Mouse (Mus musculus) erythroblast, embryonic 14.5 days (primary cell): Measurements from ENCODE around the gene Clcc1. TPM values are rescaled to one million over a fixed set of nuclear protein-coding genes. Genes with fewer than 3 reads are reported as not detected.

Experiments used
- H3K27me3 ChIP-seq: 2 replicates; pipeline ENCODE4 v1.6.1; 2012; ENCODE audit warnings: inconsistent platforms; ENCODE audit not compliant: control insufficient read depth
- H3K36me3 ChIP-seq: 2 replicates; pipeline ENCODE4 v1.6.1; 2012; ENCODE audit warnings: mild to moderate bottlenecking, inconsistent platforms; ENCODE audit not compliant: control insufficient read depth
- H3K4me1 ChIP-seq: 2 replicates; pipeline ENCODE4 v1.6.1; 2012; ENCODE audit warnings: inconsistent platforms; ENCODE audit not compliant: control insufficient read depth
- H3K4me3 ChIP-seq: replicated peaks from 2 replicates; pipeline ENCODE3; 2012; ENCODE audit warnings: moderate library complexity, mild to moderate bottlenecking, inconsistent platforms
- H3K9me3 ChIP-seq: 2 replicates; pipeline ENCODE4 v1.6.1; 2012; ENCODE audit warnings: low read length, inconsistent platforms, mixed read lengths; ENCODE audit not compliant: control insufficient read depth
- GATA1 ChIP-seq: IDR thresholded peaks from 2 replicates; pipeline ENCODE4 v1.6.1; 2012; ENCODE audit warnings: low read length, inconsistent platforms, mixed read lengths
- TAL1 ChIP-seq: IDR thresholded peaks from 3 replicates; pipeline ENCODE4 v1.6.1; 2012; ENCODE audit warnings: low read length, inconsistent platforms, mixed read lengths
- polyA plus RNA-seq: library from polyadenylated mRNA; stranded (reverse); fragments of >175 nt; gene quantifications from 2 replicates; pipeline ENCODE4 v1.2.3, GENCODE M21; 2012

Clcc1 gene
- polyA plus RNA-seq, 1 experiment: 0.74 TPM

DNA sequence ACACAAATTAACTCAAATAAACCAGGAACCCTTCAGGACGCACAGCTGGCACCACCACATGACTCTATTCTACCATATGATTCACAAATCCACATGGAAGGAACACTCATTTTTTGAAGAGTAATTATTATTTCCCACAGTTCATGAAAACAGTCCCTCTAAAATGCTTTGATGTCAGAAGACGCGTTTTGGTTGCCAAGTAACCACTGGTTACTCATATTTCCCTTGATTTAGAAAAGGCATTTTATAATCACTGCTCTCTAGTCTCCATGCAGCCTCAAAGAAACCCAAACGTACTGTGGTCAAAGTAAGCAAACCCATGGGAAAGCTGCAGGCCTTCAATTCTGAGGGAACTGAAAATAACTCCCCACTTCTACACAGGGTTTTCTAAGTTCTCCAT lies 36.3 kb downstream of the Clcc1 start:
- no peaks in the 10 kb centered on the region for H3K27me3 ChIP-seq
- H3K4me1 ChIP-seq: no peaks in the 10 kb centered on the region
- TF ChIP-seq GATA1: no peak
- TF ChIP-seq TAL1: no peak
- no peak overlapping the region for H3K4me3 ChIP-seq
- no peaks in the 10 kb centered on the region for H3K9me3 ChIP-seq
- peaks cover 79% of the 10 kb centered on the region for H3K36me3 ChIP-seq

DNA sequence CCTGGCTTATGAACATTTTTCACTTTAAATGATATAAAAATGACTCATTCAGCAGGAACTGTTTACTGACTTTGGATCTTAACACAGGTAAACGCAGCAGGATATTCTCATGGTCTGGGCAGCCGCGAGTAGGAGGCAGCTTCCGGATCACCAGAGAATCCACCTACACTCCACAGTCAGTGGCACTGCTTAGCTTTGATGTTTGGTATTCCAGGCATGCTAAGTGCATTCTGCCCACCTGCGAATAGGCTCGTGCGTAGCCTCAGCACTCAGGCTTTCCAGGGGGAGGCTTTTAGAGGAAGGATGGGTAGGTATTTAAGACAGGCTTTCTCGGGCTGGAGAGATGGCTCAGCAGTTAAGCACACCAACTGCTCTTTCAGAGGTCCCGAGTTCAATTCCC lies 40.6 kb downstream of the Clcc1 start:
- Histone ChIP-seq H3K4me1 (peaks cover 9% of the 10 kb centered on the region), H3K4me3 (no peak overlapping the region), H3K9me3 (no peaks in the 10 kb centered on the region), H3K36me3 (peaks cover 79% of the 10 kb centered on the region), H3K27me3 (no peaks in the 10 kb centered on the region)
- TF ChIP-seq TAL1 (no peak), GATA1 (no peak)

DNA sequence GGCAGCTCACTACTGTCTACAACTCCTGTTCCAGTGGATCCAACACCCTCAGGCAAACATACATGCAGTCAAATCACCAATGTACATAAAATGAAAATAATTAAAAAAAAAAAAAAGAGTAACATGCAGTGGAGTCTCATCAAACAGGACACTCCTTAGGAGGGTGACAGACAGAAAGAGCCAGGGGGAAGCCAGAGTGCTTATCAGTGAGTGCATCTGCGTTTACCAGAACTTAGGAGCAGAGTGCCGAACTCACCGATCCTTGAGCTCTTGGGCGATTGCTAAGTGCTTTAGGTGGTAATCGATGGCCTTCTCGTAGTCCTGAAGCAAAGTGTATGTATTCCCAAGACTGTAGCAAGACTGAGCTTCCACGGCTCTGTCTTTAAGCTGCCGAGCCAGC lies 44.9 kb downstream of the Clcc1 start:
- Histone ChIP-seq H3K36me3 (peaks cover 100% of the 10 kb centered on the region), H3K9me3 (no peaks in the 10 kb centered on the region), H3K4me3 (no peak overlapping the region), H3K27me3 (no peaks in the 10 kb centered on the region), H3K4me1 (peaks cover 9% of the 10 kb centered on the region)
- TF ChIP-seq TAL1 (no peak), GATA1 (no peak)

DNA sequence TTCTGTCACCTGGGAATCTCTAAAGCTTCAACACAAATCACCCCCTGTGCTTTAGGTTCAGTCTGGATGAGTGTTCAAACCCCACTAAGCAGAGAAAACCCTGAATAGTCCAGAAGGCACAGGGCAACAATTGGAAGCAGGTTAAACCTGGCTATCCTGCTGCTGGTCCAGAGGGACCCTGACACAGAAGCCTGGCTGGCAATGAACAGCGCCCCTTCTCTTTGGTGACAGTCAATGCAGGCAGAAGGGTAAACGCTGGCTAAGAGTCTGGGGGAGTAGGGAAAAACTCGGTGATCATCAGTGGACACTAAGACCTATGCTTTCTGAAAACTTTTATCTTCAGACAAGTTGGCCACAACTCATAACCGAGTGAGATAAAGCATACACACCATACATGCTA lies 46.1 kb downstream of the Clcc1 start:
- peaks cover 12% of the 10 kb centered on the region for H3K4me1 ChIP-seq
- no peaks in the 10 kb centered on the region for H3K27me3 ChIP-seq
- H3K4me3 ChIP-seq: no peak overlapping the region
- H3K36me3 ChIP-seq: peaks cover 98% of the 10 kb centered on the region
- H3K9me3 ChIP-seq: no peaks in the 10 kb centered on the region
- TF ChIP-seq GATA1: no peak
- no peak for TF ChIP-seq TAL1

- H3K36me3 ChIP-seq: peaks cover 96% of the 10 kb centered on the region
- H3K27me3 ChIP-seq: no peaks in the 10 kb centered on the region
- TF ChIP-seq TAL1: no peak
- peaks cover 12% of the 10 kb centered on the region for H3K4me1 ChIP-seq
- H3K9me3 ChIP-seq: no peaks in the 10 kb centered on the region
- H3K4me3 ChIP-seq: no peak overlapping the region
Observed at GRCm38 (mm10) chr3:108701256-108701655, 47.5 kb downstream of the Clcc1 start.

- no peaks in the 10 kb centered on the region for H3K9me3 ChIP-seq
Observed at GRCm38 (mm10) chr3:108702789-108703188, 49.1 kb downstream of the Clcc1 start.

DNA sequence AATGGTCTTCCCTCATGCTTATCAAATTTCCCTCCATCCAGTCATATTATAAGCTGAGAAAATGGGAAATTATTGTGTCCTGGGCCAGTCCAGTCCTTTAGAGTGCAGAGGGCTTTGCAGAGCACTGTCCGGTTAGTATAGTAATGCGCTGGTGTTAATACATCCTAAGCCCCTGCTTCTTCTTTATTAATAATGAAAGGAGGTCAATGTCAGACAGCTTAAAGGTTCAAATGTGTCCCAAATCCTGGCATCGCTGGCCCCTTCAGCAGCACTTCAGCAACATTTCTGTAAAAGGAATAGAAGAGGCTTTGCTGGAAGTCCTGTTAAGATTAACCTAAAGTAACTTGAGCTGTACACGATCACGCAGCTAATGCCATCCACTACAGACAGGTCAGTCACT lies 57.6 kb downstream of the Clcc1 start:
- peaks cover 56% of the 10 kb centered on the region for H3K4me1 ChIP-seq
- H3K4me3 ChIP-seq: no peak overlapping the region
- H3K9me3 ChIP-seq: no peaks in the 10 kb centered on the region
- H3K36me3 ChIP-seq: peaks cover 90% of the 10 kb centered on the region
- no peaks in the 10 kb centered on the region for H3K27me3 ChIP-seq
- TF ChIP-seq TAL1 (no peak), GATA1 (no peak)

More at GRCm38 (mm10) chr3:108702789-108703188, 49.1 kb downstream of the Clcc1 start:
- TF ChIP-seq TAL1 (no peak), GATA1 (no peak)
- no peak overlapping the region for H3K4me3 ChIP-seq
- peaks cover 96% of the 10 kb centered on the region for H3K36me3 ChIP-seq
- H3K4me1 ChIP-seq: peaks cover 17% of the 10 kb centered on the region
- no peaks in the 10 kb centered on the region for H3K27me3 ChIP-seq

- H3K27me3 ChIP-seq: no peaks in the 10 kb centered on the region
- no peaks in the 10 kb centered on the region for H3K9me3 ChIP-seq
- H3K4me3 ChIP-seq: no peak overlapping the region
- H3K4me1 ChIP-seq: peaks cover 62% of the 10 kb centered on the region
- TF ChIP-seq TAL1: no peak
- no peak for TF ChIP-seq GATA1
- H3K36me3 ChIP-seq: peaks cover 82% of the 10 kb centered on the region
Observed at GRCm38 (mm10) chr3:108713065-108713675, 59.5 kb downstream of the Clcc1 start.

DNA sequence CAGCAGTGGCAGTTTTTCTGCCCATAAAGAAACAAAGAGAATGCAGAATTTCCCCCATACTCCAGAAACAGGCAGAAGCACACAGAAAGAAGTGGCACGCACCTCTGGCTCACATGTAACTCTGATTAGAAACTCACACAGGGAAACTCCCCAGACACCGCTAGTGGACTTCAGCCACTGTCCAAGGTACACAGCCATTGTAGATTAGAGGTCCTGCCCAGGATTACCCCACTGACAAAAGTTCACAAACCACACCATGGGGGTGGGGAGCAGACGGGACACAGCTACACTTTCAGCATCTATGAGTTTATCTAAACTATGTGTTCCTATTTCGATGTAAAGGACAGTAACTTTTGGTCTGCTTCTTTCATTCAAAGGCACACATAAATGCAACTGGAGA lies 61.1 kb downstream of the Clcc1 start:
- Histone ChIP-seq H3K36me3 (peaks cover 79% of the 10 kb centered on the region), H3K9me3 (no peaks in the 10 kb centered on the region), H3K27me3 (no peaks in the 10 kb centered on the region), H3K4me1 (peaks cover 66% of the 10 kb centered on the region), H3K4me3 (no peak overlapping the region)
- TF ChIP-seq TAL1 (no peak), GATA1 (no peak)
